Mouse (Mus musculus) inflammation-experienced regulatory T-cells, adult 6 months (primary cell): ENCODE data around the gene Fbln2. TPM values are rescaled to one million over a fixed set of nuclear protein-coding genes. Genes with fewer than 3 reads are reported as not detected.

Experiments used
- ATAC-seq: one replicate; pipeline ENCODE4 v1.8.0; 2017
- polyA plus RNA-seq, 3 experiments: library from polyadenylated mRNA; unstranded; fragments of 100-300 nt; shearing (Covaris generic); gene quantifications; one replicate each; pipeline ENCODE4 v1.2.1; 2017

Fbln2 gene
- polyA plus RNA-seq, 3 experiments from 2014 or later = 0.22 to 1.2 TPM; not detected in 1

DNA sequence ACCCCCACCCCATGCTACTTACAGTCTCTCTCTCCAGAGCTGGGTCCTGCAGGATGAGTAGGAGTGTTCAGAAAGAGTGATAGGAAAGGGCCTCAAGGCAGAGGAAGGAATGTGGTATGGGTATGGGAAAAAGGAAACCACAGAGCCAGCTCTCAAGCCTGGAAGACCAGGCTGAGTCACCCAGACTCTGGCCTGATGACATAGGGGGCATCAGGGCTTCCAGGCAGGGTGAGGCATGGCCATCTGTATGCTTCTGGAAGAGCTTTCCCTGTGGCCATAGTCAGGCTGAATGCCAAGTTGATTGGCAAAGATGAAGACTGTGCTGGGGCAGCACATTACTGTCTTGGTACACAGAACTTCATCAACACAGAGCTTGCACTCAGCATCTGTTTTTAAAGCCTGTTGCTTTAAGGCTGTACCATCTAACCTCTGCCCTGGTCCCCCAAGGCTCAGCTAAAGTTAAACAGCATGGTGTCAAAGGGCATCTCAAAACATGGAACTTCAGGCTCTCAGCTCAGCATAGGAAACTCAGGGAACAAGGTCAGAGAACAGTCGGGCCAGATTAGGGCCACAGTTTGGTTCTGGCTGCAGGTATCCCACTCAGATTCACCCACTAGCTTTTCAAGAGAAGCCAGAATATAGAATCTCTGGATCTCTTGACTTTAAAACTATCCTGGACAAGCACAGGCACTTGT is 19.3 kb upstream of the Fbln2 start:
- no peak for ATAC-seq

DNA sequence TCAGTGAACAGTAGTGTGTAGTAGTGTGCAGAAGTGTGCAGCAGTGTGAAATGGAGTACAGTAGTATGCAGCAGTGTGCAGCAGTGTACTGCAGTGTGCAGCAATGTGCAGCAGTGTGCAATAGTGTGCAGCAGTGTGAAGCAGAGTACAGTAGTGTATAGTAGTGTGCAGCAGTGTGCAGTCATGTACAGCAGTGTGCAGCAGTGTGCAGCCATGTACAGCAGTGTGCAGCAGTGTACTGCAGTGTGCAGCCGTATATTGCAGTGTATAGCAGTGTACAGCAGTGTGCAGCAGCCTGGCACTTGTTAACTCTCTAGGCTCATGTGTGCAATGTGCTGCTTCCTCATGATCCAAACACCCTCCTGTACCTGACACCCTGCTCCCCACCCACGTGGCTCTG is 13.8 kb upstream of the Fbln2 start:
- no peak for ATAC-seq

DNA sequence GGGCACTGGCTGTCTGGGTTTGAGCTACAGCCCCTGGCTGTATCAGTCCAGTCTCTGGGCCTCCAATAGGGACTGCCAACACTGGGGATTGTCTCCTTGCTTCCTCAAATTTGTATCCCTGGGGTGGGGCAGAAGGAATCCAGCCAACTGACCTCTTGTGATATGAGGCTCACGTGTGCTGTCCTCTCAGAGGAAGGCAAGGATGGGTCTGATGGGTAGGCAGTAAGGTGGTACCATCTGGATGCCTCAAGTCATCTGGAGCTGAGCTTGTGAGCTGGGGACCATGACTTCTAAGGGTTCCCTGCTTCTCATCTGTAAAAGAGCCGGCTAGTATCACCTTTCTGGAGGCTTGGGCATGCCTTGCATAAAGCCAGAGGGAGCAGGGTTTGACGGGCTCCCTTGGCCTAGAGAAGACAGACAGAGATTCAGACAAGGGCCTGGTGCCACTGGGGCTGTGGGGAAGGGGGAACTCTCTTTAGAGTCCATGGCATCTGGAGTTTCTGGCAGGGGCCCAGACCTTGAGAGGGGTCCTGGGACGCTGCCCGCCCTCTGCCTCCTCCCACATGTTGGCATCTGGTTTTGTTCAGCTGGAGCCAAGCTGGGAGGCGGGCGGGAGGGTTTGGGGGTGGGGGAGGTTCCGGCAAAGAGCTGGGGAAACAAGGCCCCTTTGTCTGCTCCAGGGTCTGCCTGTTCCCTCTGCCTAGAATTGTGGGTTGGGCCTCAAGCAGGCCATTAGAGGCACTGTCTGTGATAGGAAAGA is 11.6 kb upstream of the Fbln2 start:
- no peak for ATAC-seq

DNA sequence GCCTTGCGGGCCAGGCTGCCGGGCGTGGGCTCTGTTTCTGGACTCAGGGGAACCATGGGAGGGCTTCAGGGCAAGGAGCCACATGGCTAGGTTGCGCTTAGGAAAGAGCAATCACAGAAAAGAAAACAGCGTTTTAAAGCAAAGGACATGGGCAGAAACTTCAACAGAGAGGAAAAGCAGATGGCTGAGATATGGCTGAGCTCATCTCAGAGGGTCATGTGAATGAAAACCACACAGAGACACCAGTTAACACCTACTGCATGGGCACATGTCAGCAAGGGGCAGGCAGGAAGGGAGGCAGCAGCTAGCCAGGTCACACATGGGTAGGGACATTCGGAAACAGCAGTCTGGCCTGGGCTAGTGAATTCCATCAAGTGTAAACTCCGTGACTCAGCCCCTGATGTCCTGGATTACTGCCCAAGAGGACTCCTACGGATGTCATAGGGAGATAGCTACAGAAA is 10.3 kb upstream of the Fbln2 start:
- ATAC-seq = no peak

DNA sequence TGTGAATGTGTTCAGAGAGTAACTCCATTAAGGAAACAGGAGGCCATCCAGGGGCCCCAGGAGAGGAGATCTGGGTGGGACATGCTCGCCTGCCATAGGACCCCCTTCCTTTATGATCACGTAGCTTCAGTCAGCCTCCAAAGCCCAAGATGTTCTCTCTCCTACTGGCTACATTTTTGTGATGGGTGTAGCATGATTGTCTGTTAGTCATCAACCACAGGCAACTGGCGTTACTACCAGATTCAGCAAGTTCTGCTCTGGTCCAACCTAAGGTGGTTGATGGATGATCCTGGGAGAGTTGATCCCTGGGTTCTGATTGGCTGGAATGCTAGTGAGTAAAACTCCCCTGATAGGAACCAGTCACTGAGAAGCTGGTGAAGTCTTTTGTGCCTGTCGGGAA is 9.7 kb upstream of the Fbln2 start:
- no peak for ATAC-seq

DNA sequence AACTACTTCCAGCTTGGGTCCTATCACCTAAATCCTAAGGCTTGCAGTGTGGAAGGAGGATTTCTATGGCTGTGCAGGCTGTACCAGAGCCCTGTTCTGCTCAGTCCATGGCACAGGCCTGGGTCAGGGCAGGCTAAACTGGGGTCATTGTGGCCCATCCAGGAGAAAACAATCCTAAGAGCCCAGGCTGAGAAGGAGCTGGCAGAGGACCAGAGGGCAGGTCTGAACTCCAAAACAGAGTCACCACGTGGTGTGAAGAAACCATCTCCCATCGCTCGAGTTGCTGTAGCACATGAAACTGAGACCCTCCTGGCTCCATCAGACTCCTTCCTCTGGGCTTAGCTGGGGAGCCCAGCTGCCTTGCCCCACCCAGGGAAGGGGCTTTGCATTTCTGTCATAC is 6.9 kb upstream of the Fbln2 start:
- ATAC-seq = no peak

DNA sequence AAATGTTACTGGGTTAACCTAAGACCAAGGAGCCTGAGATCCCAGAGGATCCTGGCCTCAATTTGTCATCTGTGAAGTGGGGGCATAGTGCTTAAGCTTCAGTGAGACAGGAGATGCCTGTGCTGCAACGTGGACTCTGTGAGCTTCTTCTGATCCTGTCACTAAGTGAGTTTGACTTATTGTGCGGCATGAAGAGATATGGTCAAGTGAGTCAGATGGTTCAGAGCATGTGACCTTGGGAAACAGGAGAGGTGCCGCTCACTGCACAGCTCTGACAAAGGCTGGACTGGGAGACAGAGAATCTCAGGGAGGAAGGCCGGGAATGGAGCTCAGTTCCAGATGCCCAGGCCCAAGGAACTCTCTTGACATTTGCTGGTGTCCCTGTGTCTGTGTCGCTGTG is 6.5 kb upstream of the Fbln2 start:
- ATAC-seq = no peak

DNA sequence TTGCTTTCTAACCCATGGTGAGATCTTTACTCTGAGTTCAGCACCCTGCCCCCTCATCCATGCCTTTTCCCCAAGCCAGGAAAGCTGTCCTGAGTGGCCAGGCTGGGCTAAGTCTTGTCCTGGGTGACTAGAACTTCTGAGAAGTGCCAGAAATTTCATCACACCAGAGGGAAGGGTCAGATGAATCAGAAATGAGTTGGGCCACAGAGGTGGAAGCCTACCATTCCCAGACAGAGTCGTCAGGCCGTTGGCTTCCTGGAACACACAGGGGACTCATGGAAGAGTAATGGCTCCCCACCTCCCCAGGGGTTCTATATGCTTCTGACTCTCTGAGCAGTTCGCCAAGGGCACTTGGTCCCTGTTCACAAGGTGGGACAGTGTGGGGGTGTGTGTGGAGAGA is 4.8 kb upstream of the Fbln2 start:
- ATAC-seq = no peak

DNA sequence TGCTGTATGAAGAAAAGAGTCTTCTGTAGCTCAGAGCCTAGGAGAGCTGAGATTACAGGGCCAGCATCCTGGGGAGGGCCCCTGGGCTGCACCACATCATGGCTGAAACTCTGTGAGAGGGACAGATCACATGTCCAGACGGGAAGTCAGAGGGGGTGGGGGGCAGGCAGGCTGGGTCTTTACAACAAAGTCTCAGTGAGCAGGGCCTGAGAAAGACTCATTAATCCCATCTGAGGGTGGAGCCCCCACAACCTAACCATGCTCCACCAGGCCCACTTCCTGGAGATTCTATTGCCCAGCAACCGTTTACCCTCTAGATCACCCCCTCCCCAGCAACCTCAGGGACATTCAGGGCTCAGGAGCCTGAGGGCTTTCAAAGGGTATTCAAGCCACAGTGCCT is 2.5 kb upstream of the Fbln2 start:
- no peak for ATAC-seq

DNA sequence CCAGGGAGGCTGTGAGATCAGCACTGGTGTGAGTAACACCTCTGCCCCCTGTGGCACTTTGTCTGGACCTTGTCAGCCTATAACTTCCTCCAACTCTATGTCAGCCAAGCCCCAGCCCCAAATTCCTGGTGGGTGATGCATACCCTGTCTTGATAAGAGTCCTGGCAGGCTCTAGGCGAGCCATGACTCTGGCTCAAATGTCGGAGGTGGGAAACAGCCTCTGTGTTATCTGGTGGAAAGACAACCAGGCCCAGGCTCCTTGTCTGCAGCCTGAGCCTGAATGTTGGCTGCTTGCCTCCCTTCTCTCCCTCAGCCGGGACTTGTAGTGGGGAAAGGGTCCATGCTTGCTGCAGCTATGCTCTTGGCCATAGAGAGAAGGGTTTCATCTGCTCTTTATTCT is 1.4 kb upstream of the Fbln2 start:
- no peak for ATAC-seq

DNA sequence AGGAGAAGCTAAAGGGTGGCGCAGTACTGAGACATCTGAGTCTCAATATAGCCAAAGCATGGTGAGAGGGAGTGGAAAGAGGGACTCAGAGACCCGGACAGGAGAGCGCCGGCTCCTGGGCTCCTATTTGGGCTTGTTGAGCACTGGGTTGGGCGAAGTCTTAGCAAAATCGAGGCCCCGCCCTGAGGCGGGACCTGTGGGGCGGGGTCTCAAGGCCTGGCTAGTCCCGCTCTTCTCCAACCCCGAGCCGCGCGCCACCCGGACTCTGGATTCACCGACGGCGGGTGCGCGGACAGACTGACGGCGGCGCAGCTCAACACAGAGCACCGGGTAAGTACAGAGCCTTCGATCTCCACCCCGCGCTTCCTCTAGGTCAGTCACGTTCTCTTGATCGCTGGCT is 316 bp downstream of the Fbln2 start:
- ATAC-seq = no peak

DNA sequence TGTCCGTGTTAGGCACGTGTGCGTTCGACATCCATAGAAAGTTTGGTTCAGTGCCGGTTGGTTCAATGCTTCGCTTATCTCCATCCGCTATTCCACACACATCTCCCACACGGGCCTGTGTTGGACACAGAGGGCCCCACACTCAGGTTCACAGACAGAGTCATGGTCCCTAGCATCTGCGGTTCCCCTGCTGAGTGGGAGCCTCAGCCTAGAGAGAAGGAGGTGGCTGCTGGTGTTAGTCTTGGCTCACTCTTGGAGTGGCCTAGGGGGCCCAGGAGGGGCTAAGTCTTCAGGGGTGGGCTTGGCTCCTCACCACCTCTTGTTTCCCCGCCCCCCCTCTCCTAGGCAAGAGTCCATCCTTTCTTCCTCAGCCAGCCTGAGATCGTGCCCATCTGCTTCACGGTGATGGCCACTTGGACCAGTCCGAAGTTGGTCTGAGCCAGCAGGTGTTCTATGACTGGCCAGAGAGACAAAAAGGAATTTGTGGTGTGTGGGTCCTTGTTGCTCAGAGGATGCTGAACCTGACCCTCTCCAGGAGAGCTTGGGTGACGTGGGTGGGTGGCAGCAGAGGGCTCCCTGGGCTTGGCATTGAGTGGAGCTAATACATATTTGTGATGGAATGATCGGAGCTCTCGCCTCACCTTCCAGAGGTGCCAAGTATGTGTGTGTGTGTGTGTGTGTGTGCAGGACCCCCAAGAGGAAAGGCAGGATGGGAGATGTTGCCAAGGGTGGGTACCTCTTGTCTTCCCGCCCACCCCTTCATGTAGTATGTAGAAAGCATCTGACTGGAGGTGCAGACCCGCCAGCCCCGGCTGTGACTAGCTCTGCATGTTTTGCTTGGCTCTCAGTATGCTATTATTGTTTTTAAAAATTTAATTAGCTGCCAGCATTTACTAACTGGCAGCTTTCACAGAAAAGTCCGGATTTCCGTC is 1.3 kb downstream of the Fbln2 start:
- no peak for ATAC-seq

DNA sequence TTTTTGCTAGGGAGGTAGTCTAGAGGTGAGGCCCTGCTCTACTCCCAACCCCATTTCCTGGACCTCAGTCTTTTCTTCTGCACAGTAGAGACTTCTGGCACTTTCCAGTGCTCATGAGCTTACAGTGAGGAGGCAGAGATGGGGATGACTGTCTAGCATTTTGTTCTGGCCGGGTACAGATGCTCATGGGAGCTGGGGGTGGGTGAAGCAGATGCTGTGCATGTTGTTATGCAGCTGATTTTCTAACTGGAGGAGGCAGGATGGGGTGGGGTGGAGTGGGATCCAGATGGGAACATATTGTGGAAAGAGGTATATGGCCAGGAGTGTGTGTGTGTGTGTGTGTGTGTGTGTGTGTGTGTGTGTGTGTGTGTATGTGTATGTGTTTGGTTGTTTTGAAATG is 3.2 kb downstream of the Fbln2 start:
- ATAC-seq = no peak

DNA sequence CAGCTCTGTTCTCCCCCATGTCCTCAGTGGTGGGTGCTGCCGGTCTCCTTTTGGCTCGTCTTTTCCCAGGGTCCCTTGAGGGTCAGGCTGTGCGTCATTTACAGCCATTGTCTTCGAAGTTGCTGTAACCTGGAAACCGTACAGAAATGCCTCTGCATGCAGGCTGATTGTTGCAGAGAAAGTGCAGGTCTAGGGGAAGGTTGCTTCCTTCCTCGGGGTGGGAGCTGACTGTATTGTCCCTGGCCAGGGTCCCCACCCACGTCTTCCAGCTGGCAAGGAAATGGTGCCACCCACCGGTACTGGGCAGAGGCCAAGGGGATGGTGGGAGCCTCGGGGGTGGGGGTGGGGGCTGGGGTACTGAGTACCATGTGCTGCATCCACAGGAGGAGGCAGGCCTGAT is 6.2 kb downstream of the Fbln2 start:
- ATAC-seq = no peak

DNA sequence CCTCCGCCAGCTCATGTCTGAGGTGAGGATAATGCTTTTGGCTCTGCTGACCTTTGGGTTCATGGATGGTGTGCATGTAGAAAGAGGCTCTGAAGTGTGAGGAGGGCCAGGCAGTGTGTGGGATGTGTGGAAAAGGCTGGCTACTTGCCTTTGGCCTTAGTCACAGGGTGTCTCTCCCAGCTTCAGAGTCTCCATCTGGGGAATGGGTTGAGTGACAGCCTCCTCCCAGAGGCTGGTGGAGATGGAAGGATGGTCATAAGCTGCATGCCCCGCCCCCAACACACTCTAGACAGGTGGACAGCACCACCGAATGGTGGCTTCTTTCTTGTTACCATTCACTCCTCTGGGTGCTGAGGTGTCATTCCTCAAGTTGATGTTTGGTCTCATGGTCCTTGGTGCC is 6.6 kb downstream of the Fbln2 start:
- no peak for ATAC-seq

DNA sequence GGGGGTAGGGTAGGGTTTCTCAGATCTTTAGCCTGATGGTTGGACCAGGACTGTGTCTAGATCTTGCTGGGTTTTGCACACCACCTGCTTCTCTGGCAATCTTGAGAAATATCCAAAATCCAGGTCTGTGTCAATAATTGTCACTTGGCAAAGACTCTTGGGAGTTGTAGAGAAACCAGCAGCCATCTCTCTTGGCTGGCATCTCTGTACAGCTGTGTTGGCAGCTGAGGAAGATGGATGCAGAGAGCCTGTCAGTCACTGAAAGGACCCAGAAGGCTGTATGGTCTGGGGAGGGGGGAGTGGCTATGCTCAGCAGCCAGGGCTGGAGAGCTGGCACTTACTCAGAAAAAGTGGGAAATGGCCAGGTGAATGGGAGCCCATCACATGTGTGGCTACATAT is 7.8 kb downstream of the Fbln2 start:
- no peak for ATAC-seq

DNA sequence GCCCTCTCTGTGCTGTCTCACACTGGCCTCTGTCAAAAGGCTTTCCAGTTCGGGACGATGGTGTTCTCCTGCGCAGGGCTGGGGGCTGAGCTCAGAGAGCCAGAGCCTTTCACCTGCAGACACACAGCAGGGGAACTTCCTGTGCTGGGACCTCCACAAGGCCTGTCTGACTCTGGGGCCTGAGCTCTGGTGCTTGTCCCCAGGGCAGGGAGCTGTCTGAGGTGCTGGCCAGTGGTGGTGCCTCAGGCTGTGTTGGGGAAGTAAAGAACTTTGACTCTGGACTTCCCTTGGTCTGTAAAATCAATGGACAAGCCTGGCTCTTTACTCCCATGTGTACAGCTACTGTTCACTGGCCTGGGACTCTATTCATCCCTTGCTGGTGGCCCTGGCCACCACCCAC is 8.8 kb downstream of the Fbln2 start:
- no peak for ATAC-seq

DNA sequence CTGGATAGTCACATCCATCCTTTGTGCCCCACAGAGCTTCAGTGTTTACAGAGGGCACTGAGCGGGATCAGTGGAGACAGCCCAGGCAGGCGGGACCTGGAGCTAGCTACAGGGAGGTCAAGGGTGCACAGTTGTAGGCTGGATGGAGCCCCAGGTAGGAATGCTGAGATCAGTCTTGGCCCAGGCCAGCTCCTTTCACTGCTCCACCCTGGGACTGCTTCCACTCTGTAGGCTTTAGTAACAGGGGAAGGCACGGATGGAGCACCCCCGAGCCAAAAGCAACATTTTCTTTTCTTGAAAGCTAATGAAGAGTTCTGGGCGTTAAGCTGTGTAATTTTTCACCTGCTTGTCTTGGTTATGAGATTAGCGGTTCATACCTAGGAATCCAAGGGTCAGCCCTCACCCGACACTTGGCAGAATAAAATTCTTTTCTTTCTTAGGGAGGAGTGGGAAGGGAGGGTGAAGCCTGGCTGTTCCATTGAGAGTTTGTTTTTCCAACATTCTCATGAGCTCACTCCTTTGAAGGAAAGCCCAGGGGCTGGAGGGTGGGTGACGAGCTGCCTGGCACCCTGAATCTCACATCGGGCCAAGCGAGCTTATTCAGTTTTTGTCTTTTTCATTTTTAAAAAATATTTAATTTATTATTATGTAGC is 10.6 kb downstream of the Fbln2 start:
- no peak for ATAC-seq

DNA sequence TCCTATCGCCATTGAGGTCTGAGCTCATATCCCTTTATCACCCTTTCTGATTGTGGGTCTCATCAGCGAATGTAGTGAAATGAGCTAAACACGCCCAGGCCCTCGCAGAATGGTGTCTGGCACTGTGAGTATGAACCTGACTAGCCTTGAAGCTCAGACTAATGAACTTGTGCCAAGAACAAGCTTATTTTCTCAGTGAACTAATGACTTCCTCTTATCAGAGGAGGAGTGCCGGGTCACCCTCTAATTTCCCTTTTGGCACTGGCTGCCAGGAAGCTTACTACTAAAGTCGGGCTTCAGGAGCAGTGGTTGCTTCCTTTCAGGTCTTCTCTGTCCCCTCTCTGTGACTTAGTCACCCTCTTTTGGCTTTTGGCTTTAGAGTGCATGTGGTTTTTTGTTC is 12.7 kb downstream of the Fbln2 start:
- no peak for ATAC-seq

DNA sequence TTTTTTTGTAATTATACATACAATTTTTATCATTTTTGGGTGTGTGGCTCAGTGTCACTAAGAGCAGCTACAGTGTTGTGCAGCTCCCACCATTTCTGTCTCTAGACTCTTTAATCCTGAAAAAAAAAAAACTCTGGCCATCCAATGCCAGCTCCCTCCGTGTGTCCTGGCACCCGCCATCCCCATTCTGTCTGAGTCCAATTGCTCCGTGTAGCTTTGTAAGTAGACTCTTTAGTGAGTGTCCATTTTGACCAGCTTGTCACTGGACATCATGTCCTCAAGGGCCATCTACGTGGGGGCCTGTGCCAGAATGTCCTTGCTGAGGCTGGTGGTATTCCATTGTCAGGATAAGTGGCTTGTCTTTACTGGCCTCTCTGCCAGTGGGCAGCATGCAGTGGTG is 13.1 kb downstream of the Fbln2 start:
- no peak for ATAC-seq

DNA sequence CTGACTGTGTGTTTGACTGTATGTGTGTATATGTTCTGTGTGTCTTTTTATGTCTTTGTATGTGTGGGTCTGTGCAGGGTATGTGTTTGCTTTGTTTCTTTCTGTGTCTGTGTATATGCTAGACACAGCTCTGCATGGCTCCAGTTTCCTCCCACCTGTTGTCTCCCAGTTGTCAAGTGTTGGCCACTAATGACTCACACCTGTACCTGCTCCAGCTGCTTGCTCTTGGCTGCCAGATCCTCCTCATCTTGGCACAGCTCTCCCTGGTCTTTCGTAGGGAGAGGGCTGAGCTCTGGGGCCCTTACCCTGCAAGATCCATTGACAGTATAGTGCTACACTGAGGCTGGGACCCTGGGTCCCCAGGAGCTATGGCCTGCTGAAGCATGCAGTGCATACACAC is 13.8 kb downstream of the Fbln2 start:
- ATAC-seq = no peak

DNA sequence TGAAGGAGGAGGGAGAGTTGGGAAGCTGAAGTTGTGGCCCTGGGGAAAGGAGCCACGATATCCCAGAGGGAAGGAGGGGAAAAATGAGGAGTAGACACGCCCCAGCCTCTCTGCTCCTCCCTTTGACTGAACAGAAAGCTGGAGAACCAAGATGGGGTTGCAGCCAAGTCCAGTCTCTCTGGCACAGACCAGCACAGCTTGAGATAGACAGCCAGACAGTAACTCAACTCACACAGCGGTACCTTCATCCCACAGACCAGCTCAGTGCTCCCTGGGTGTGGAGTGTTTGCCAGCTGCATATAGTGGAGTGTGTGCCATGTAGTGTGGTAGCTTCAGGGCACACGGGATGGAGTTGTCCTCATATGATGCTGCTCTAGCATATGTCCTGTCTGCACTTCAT is 16.7 kb downstream of the Fbln2 start:
- ATAC-seq = no peak

DNA sequence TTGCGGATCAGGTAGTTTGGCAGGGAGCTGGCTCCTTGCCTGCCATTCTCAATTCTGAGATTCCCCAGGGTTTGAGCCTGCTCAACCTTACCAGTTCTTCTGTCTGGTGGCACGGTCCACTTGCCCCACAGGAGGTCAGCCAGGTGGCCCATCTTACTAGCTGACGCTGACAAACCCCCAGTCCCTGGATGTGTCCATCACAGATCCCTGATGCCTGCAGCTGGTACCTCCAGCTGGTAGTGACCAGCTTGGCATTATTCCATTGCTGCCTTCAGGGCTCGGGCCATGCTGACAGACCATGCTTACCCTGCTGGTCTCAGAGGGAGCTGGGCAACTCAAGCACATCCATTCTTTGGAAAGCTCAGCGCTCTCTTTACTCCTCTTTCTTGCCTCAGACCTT is 18.7 kb downstream of the Fbln2 start:
- ATAC-seq = no peak
